Mouse (Mus musculus): ENCODE results near the gene Tmbim6. TPM values are rescaled to one million over a fixed set of nuclear protein-coding genes. Genes with fewer than 3 reads are reported as not detected.

Tmbim6 gene
- total RNA-seq (2021) = 100 to 1,000 TPM; 341 to 355 TPM
- long read RNA-seq, experiment 1, transcript Tmbim6-201 (10 exons, 2,452 nt) = major isoform, 286 of 368 reads
- long read RNA-seq, experiment 1, transcript Tmbim6-202 (10 exons, 944 nt) = minor isoform, 39 of 368 reads
- long read RNA-seq, experiment 1, partial matches to known transcripts = 16 of 368 reads
- long read RNA-seq, experiment 1, other reads (novel, unspliced or antisense) = 23 of 368 reads
- long read RNA-seq, experiment 2, transcript Tmbim6-201 (10 exons, 2,452 nt) = major isoform, 366 of 493 reads
- long read RNA-seq, experiment 2, transcript Tmbim6-202 (10 exons, 944 nt) = minor isoform, 79 of 493 reads
- long read RNA-seq, experiment 2, partial matches to known transcripts = 19 of 493 reads
- long read RNA-seq, experiment 2, other reads (novel, unspliced or antisense) = 20 of 493 reads

GRCm38 (mm10) chr15:99392486-99393385, at the start of gene Tmbim6:
Gene Tmbim6 (plus strand): TSS chr15:99392882.
- Histone ChIP-seq H3K27ac (peak within 1 kb of the TSS; percentile 99), H3K4me3 (peak within 1 kb of the TSS; percentile 87)
- DNase-seq (ENCODE audit: low spot score in 2 of 2) = peak; percentile 99 to 100
- TF ChIP-seq CTCF (conservative IDR thresholded peaks at IDR 0.05) = no peak; the same call in 1 of the 2 replicates

- H3K27ac ChIP-seq = peak overlapping the region; percentile 88
- TF ChIP-seq CTCF (conservative IDR thresholded peaks at IDR 0.05) = no peak
- no peak overlapping the region for H3K4me3 ChIP-seq
- peak; percentile 54 to 76 for DNase-seq (ENCODE audit: low spot score in 2 of 2)
Measured at GRCm38 (mm10) chr15:99343414-99344147, 49.1 kb upstream of the Tmbim6 start.

GRCm38 (mm10) chr15:99344148-99344870, 48.4 kb upstream of the Tmbim6 start:
- Histone ChIP-seq H3K27ac (peak overlapping the region; percentile 88), H3K4me3 (no peak overlapping the region)
- DNase-seq (ENCODE audit: low spot score in 2 of 2) = no peak
- TF ChIP-seq CTCF (conservative IDR thresholded peaks at IDR 0.05) = no peak

DNA sequence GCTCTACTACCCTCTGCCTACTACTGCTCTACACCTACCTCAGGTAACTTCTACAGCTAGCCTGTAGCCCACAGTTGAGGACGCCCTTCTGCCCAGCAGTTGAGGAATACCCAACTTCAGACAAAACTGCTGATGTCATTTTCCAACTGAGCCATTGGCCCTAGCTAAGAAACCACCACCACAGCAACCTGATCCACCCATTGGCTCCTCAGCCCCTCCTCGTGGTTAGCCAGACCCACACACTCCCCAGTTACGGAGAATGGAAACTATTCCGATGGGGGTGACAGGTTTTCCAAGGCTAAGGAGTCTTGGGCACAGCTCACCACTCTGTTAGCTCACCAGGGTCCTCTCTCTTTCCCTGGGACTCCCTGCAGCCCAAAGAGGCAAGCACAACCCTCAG, 47.7 kb upstream of the Tmbim6 start:
- Histone ChIP-seq H3K27ac (no peak overlapping the region), H3K4me3 (no peak overlapping the region)
- no peak for DNase-seq (ENCODE audit: low spot score in 2 of 2)
- TF ChIP-seq CTCF (conservative IDR thresholded peaks at IDR 0.05) = no peak

GRCm38 (mm10) chr15:99351610-99352009, 41.1 kb upstream of the Tmbim6 start:
- DNase-seq (ENCODE audit: low spot score in 2 of 2) = no peak
- Histone ChIP-seq H3K4me3 (no peak overlapping the region), H3K27ac (no peak overlapping the region)
- TF ChIP-seq CTCF (conservative IDR thresholded peaks at IDR 0.05) = no peak

DNA sequence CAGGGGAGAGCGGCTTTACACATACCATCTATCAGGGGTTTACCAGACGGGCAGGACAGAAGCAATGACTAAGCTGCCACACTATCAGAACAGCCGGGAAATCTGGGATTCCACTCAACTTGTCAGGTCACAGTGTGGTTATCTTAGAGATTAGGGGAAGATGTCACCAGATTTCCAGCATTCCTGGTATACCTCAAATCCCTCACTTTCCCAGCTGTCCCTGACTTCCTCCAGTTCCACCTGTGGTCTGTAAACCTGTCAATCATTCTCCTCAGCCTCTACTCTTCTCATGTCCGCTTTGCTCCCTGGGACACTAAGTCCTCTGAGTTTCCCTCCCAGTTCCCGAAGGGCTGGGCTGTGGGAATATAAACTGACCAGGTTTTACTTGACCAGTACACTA, 40.4 kb upstream of the Tmbim6 start:
- no peak for TF ChIP-seq CTCF (conservative IDR thresholded peaks at IDR 0.05)
- H3K27ac ChIP-seq = no peak overlapping the region
- no peak overlapping the region for H3K4me3 ChIP-seq
- DNase-seq (ENCODE audit: low spot score in 2 of 2) = no peak

GRCm38 (mm10) chr15:99355660-99356059, 37.0 kb upstream of the Tmbim6 start:
- no peak overlapping the region for H3K4me3 ChIP-seq
- DNase-seq (ENCODE audit: low spot score in 2 of 2) = no peak
- no peak for TF ChIP-seq CTCF (conservative IDR thresholded peaks at IDR 0.05)
- H3K27ac ChIP-seq = no peak overlapping the region

DNA sequence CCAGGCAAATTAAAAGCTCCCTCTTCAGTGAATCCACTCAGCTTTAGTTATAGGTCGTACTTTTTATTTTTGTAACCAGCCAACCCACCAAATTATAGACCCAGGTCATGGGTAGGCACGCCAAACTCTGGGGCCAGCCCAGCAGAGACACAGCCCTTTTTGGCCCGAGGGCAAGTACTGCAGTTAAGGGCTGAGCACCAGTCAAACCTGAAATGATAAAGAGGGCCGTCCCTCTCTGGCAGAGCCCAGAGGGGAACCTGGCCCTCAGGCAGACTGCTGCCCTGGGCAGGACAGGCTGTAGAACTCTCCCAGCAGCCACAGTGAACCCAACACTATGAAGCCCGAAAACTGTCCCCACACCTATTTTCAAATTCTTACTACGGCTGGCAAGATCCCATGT, 36.2 kb upstream of the Tmbim6 start:
- DNase-seq (ENCODE audit: low spot score in 2 of 2) = no peak
- TF ChIP-seq CTCF (conservative IDR thresholded peaks at IDR 0.05) = no peak
- H3K4me3 ChIP-seq = no peak overlapping the region
- H3K27ac ChIP-seq = no peak overlapping the region

DNA sequence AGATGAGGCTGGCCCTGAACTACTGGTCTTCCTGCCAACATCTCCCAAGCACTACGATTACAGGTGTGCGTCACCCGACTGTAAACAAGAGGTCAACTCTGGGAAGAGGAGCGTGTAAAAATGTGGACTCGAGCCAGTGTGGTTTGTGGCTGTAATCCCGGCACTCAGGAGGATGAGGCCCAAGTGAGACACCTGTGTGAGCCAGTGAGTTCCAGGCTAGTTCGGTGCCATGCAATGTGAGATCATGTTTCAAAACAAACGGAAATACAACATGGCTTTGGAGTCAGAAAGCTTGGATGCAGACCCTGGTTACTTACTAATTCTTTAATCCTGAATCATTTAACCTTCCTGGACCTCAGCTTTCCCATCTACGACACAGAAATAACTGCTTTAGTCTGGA, 33.7 kb upstream of the Tmbim6 start:
- no peak for TF ChIP-seq CTCF (conservative IDR thresholded peaks at IDR 0.05)
- H3K27ac ChIP-seq = no peak overlapping the region
- DNase-seq (ENCODE audit: low spot score in 2 of 2) = no peak
- H3K4me3 ChIP-seq = no peak overlapping the region

- Histone ChIP-seq H3K27ac (no peak overlapping the region), H3K4me3 (no peak overlapping the region)
- DNase-seq (ENCODE audit: low spot score in 2 of 2) = no peak
- no peak for TF ChIP-seq CTCF (conservative IDR thresholded peaks at IDR 0.05)
Measured at GRCm38 (mm10) chr15:99364022-99364530, 28.6 kb upstream of the Tmbim6 start.

DNA sequence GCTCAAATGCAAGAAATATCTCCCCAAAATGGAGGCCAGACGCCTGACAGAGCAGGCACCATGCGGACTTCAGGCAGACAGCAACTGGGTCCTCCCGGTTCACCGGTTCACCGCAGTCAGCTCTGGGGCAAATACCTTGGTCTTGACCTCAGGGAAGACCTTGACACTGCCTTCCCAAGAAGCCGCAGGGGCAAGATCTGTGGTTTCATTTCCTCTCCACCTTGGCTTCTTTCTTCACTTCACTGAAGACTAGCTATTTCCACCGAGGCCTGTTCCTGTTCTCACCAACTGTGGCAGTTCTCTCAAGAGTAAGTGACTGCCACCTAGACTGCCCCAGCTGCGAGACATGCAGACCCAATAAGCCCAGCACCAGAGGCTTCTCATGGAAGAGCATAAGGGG, 27.8 kb upstream of the Tmbim6 start:
- no peak for DNase-seq (ENCODE audit: low spot score in 2 of 2)
- H3K4me3 ChIP-seq = no peak overlapping the region
- TF ChIP-seq CTCF (conservative IDR thresholded peaks at IDR 0.05) = no peak
- H3K27ac ChIP-seq = no peak overlapping the region

All from layer of hippocampus, adult 2 months (tissue).